ENCODE assay signal across 29 mouse cellular contexts in the genomic region with DNA sequence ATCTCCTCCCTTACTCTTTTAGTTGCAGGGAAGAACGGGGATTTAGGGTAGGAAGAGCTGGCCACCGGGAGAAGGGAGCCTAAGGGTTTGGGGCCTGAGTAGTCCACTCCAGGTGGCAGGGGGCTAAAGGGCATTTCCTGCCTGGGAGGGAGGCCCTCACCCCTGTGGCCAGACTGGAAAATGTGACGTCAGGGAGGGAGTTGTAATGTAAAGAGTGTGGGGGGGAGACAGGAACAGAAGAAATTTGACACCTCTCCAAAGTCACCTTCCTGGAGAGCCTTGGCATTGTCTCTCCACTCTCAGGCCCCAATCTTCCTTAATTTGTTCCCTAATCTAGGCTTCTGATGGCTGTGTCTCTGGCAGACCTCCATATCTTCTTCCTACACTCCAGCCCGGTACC. TPM values are rescaled to one million over a fixed set of nuclear protein-coding genes. Genes with fewer than 3 reads are reported as not detected.
DNase-seq lines count a peak whose midpoint lies in the region; ATAC-seq and TF ChIP-seq lines count a peak whose summit lies in the region.
"Had no signal": no experiment of that assay in that cellular context is flagged by ENCODE, and none has a peak within 500 bp of the region (broad histone marks: within the 10 kb centered on the region; RNA-seq: fewer than 3 reads in every experiment).

No protein-coding gene starts in this region.

- no peak overlapping the region for H3K4me2 ChIP-seq in heart, embryonic 13.5 days
- no peak overlapping the region for H3K4me2 ChIP-seq in limb, embryonic 11.5 days (ENCODE audit: low read depth, severe bottlenecking)
- H3K4me2 ChIP-seq: forebrain, embryonic 13.5 days; liver, embryonic 11.5 days had no signal

- H3K9ac ChIP-seq in heart, embryonic 13.5 days, result 0 out of 2 replicates have a peak overlapping the region, but pooled peaks have one; percentile 21
- H3K9ac ChIP-seq in limb, embryonic 11.5 days (ENCODE audit: low read length), result no peak overlapping the region
- H3K9ac ChIP-seq: forebrain, embryonic 13.5 days had no signal

- peaks cover 45% of the 10 kb centered on the region for H3K36me3 ChIP-seq in heart, embryonic 13.5 days
- peaks cover 46% of the 10 kb centered on the region for H3K36me3 ChIP-seq in E14TG2a.4 (ENCODE audit: insufficient read depth, low read length)
- peaks cover 14% of the 10 kb centered on the region; the same call in 1 of the 2 replicates for H3K36me3 ChIP-seq in limb, embryonic 11.5 days (ENCODE audit: control insufficient read depth, insufficient read depth, low read length)

- DNase-seq in heart, adult 8-10 months (ENCODE audit: low spot score), result no peak
- peak; percentile 67 for DNase-seq in R1 (ENCODE audit: low read depth, low spot score)
- peak; percentile 25 for DNase-seq in limb, embryonic 11.5 days (ENCODE audit: low spot score)
- DNase-seq in gastrocnemius, adult 18-20 months (ENCODE audit: low spot score), result no peak
- DNase-seq: adrenal gland, postnatal 14 days; cerebellum, postnatal 10 days; gastrocnemius, postnatal 10 days; heart, adult 2 months; heart, postnatal 4 days; kidney, postnatal 14 days; lung, adult 2 months; right cerebral cortex, postnatal 25 days had no signal

- H3K27ac ChIP-seq in heart, embryonic 13.5 days (replicated peaks), result 0 out of 2 replicates have a peak overlapping the region, but pooled peaks have one; percentile 45
- no peak overlapping the region for H3K27ac ChIP-seq in limb, embryonic 11.5 days (replicated peaks; ENCODE audit: low read depth, low read length)
- H3K27ac ChIP-seq: forebrain, embryonic 13.5 days; heart, adult 2 months; hindbrain, postnatal 0 days; layer of hippocampus, adult 2 months had no signal

- H3K4me3 ChIP-seq in heart, embryonic 13.5 days, result no peak overlapping the region
- peak overlapping the region; percentile 29; the same call in 1 of the 2 replicates for H3K4me3 ChIP-seq in E14TG2a.4 (replicated peaks; ENCODE audit: low read length)
- no peak overlapping the region for H3K4me3 ChIP-seq in limb, embryonic 11.5 days (ENCODE audit: low read depth, low read length)
- H3K4me3 ChIP-seq: erythroblast, embryonic 14.5 days; forebrain, embryonic 13.5 days; heart, adult 2 months; layer of hippocampus, adult 2 months had no signal

- TF ChIP-seq CTCF in E14TG2a.4 (conservative IDR thresholded peaks at IDR 0.05; ENCODE audit: low read length), result no peak

- WGBS in heart, embryonic 13.5 days, result 10% methylated on average over 4 of the region's 4 CpGs
- 13% methylated on average over 4 of the region's 4 CpGs for WGBS in limb, embryonic 11.5 days

- H3K9me3 ChIP-seq in heart, embryonic 13.5 days, result no peaks in the 10 kb centered on the region
- no peaks in the 10 kb centered on the region for H3K9me3 ChIP-seq in E14TG2a.4 (ENCODE audit: low read length)
- H3K9me3 ChIP-seq in limb, embryonic 11.5 days (ENCODE audit: control insufficient read depth, low read length), result no peaks in the 10 kb centered on the region
- H3K9me3 ChIP-seq: forebrain, embryonic 13.5 days had no signal

- ATAC-seq in heart, embryonic 13.5 days (ENCODE audit: extremely low read depth, insufficient number of reproducible peaks, low FRiP score, low TSS enrichment), result no peak
- ATAC-seq in limb, embryonic 11.5 days (ENCODE audit: insufficient number of reproducible peaks, low FRiP score, low TSS enrichment, low read depth), result no peak
- no peak for ATAC-seq in megakaryocyte progenitor cell, adult 5-6 weeks (replicated peaks; ENCODE audit: poor library complexity)
- ATAC-seq: forebrain, embryonic 13.5 days; hindbrain, postnatal 0 days; intestine, postnatal 0 days; midbrain, embryonic 16.5 days had no signal

- peaks cover 27% of the 10 kb centered on the region for H3K27me3 ChIP-seq in heart, embryonic 13.5 days (replicated peaks)
- peaks cover 26% of the 10 kb centered on the region for H3K27me3 ChIP-seq in E14TG2a.4 (ENCODE audit: insufficient read depth, low read length)
- H3K27me3 ChIP-seq in limb, embryonic 11.5 days (ENCODE audit: control insufficient read depth, insufficient read depth, low read length), result peaks cover 18% of the 10 kb centered on the region

- H3K4me1 ChIP-seq in heart, embryonic 13.5 days, result peaks cover 32% of the 10 kb centered on the region
- H3K4me1 ChIP-seq in E14TG2a.4 (replicated peaks; ENCODE audit: low read depth, low read length), result peaks cover 48% of the 10 kb centered on the region
- peaks cover 3% of the 10 kb centered on the region; the same call in 1 of the 2 replicates for H3K4me1 ChIP-seq in limb, embryonic 11.5 days (ENCODE audit: control insufficient read depth, insufficient read depth, low read length)

RNA-seq across cellular contexts. Expression of a gene that starts 3.4 kb away (rescaled TPM):
- polyA plus RNA-seq in heart, embryonic 13.5 days (2015; fragmentation: Nextera tagmentation; extraction: Ambion mirVana), result 0.33 and 0.37 TPM in 2 replicates
- not detected for total RNA-seq in heart, adult 8-10 months (2022)
- polyA plus RNA-seq in limb, embryonic 11.5 days (2014; fragmentation: Nextera tagmentation; extraction: Ambion mirVana), result 0.19 and 0.43 TPM in 2 replicates
- not detected in 2 replicates for total RNA-seq in megakaryocyte progenitor cell, adult 5-6 weeks (2015)
- total RNA-seq in megakaryocyte progenitor cell, adult 5-6 weeks (2017), result not detected in 2 replicates
- not detected for total RNA-seq in gastrocnemius, adult 18-20 months (2021)
- total RNA-seq: adrenal gland, postnatal 14 days; gastrocnemius, postnatal 10 days; heart, adult 2 months; heart, postnatal 4 days; hindbrain, postnatal 0 days; layer of hippocampus, adult 2 months; left cerebral cortex, postnatal 25 days; neutrophil, adult 5-6 weeks had no signal
- polyA plus RNA-seq: brain, embryonic 14.5 days; C2C12; erythroblast, embryonic 14.5 days; forebrain, embryonic 13.5 days; frontal cortex, adult 2 months; heart, adult 2 months; hindbrain, postnatal 0 days; intestine, postnatal 0 days; lung, adult 2 months; midbrain, embryonic 16.5 days; spleen, adult 2 months; stomach, embryonic 14.5 days had no signal

RNA-seq across cellular contexts. Expression of a gene that starts 11.0 kb away (rescaled TPM):
- polyA plus RNA-seq in heart, embryonic 13.5 days (2015; fragmentation: Nextera tagmentation; extraction: Ambion mirVana), result 79.5 and 88.4 TPM in 2 replicates
- 10 to 100 TPM; 43.9 to 49.9 (median 44.7) TPM for total RNA-seq in heart, adult 8-10 months (2022)
- polyA plus RNA-seq in limb, embryonic 11.5 days (2014; fragmentation: Nextera tagmentation; extraction: Ambion mirVana), result 125 and 126 TPM in 2 replicates
- total RNA-seq in megakaryocyte progenitor cell, adult 5-6 weeks (2015), result 43.9 and 52.2 TPM in 2 replicates
- 36.7 and 39.9 TPM in 2 replicates for total RNA-seq in megakaryocyte progenitor cell, adult 5-6 weeks (2017)
- total RNA-seq in gastrocnemius, adult 18-20 months (2021), result 10 to 100 TPM; 37.6 to 40.7 TPM

RNA-seq across cellular contexts. Expression of a gene that starts 13.1 kb away (rescaled TPM):
- 1,963 and 2,109 TPM in 2 replicates for polyA plus RNA-seq in heart, embryonic 13.5 days (2015; fragmentation: Nextera tagmentation; extraction: Ambion mirVana)
- total RNA-seq in heart, adult 8-10 months (2022), result 1,000 to 10,000 TPM; 4,392 to 5,023 (median 4,762) TPM
- 801 and 830 TPM in 2 replicates for polyA plus RNA-seq in limb, embryonic 11.5 days (2014; fragmentation: Nextera tagmentation; extraction: Ambion mirVana)
- 325 and 346 TPM in 2 replicates for total RNA-seq in megakaryocyte progenitor cell, adult 5-6 weeks (2015)
- 428 and 592 TPM in 2 replicates for total RNA-seq in megakaryocyte progenitor cell, adult 5-6 weeks (2017)
- 1,000 to 10,000 TPM; 2,016 to 2,070 TPM for total RNA-seq in gastrocnemius, adult 18-20 months (2021)

RNA-seq across cellular contexts. Expression of a gene that starts 25.7 kb away (rescaled TPM):
- 30.1 and 32.3 TPM in 2 replicates for polyA plus RNA-seq in heart, embryonic 13.5 days (2015; fragmentation: Nextera tagmentation; extraction: Ambion mirVana)
- 1 to 10 TPM; 3.0 to 7.4 (median 6.0) TPM for total RNA-seq in heart, adult 8-10 months (2022)
- polyA plus RNA-seq in limb, embryonic 11.5 days (2014; fragmentation: Nextera tagmentation; extraction: Ambion mirVana), result 62.1 and 67.3 TPM in 2 replicates
- 31.0 and 31.3 TPM in 2 replicates for total RNA-seq in megakaryocyte progenitor cell, adult 5-6 weeks (2015)
- 21.5 and 28.7 TPM in 2 replicates for total RNA-seq in megakaryocyte progenitor cell, adult 5-6 weeks (2017)
- 1 to 10 TPM; 2.6 to 3.8 TPM for total RNA-seq in gastrocnemius, adult 18-20 months (2021)

RNA-seq across cellular contexts. Expression of a gene that starts 26.4 kb away (rescaled TPM):
- 0.33 and 0.37 TPM in 2 replicates for polyA plus RNA-seq in heart, embryonic 13.5 days (2015; fragmentation: Nextera tagmentation; extraction: Ambion mirVana)
- total RNA-seq in heart, adult 8-10 months (2022), result under 1 TPM in 1 of 4 experiments, not detected in 3; 0.19 TPM
- polyA plus RNA-seq in limb, embryonic 11.5 days (2014; fragmentation: Nextera tagmentation; extraction: Ambion mirVana), result 3.6 and 3.8 TPM in 2 replicates
- total RNA-seq in megakaryocyte progenitor cell, adult 5-6 weeks (2015), result 0.61 and 1.3 TPM in 2 replicates
- total RNA-seq in megakaryocyte progenitor cell, adult 5-6 weeks (2017), result 0.14 TPM in 1 of 2 replicates, not detected in the other
- not detected for total RNA-seq in gastrocnemius, adult 18-20 months (2021)
- total RNA-seq: neutrophil, adult 5-6 weeks had no signal

Comparison
In these comparisons a context has a peak if more than half of its experiments do, and no peak if none do; other contexts are left out.
1. DNase-seq: peak in R1 (single experiment) and limb, embryonic 11.5 days (single experiment); none in heart, adult 8-10 months (single experiment) and gastrocnemius, adult 18-20 months (single experiment).